Mouse (Mus musculus) heart, embryonic 14.5 days (tissue): ENCODE measurements at regions not wholly inside any gene's neighbourhood (a gene's known extent, or its start where the extent isn't known, plus 50 kb on each side); places are given as distances from the start of the nearest gene placed in this dataset.
A peak's percentile ranks its signal among the peaks of the same experiment; 100 is the strongest.

ENCODE experiments used
- ATAC-seq: fragments of 200-750 bp; cut with Nextera tagmentation; 2 replicates; pipeline ENCODE4 v1.8.0; 2017; ENCODE audit warnings: low read depth, moderate TSS enrichment; ENCODE audit not compliant: insufficient number of reproducible peaks, insufficient read depth, low FRiP score
- H3K27ac ChIP-seq, 2 experiments: fragments of 200-500 bp in 1 of 2; fragments of 300-500 bp in 1 of 2; sonication (generic) in 1 of 2; replicated peaks in 1 of 2; 2 replicates each; pipeline ENCODE4 v1.5.1; 2012 to 2014; ENCODE audit warnings: low read depth in 2 of 2, low read length in 2 of 2, control low read depth in 1 of 2, mild to moderate bottlenecking in 1 of 2, mixed read lengths in 1 of 2; ENCODE audit not compliant: control insufficient read depth in 1 of 2, insufficient read depth in 1 of 2
- H3K27me3 ChIP-seq: fragments of 300-500 bp; sonication (generic); 2 replicates; pipeline ENCODE4 v1.6.1; 2014; ENCODE audit warnings: mild to moderate bottlenecking, low read length, control low read depth; ENCODE audit not compliant: control insufficient read depth, insufficient read depth
- H3K36me3 ChIP-seq: fragments of 300-500 bp; sonication (generic); 2 replicates; pipeline ENCODE4 v1.6.1; 2014; ENCODE audit warnings: mild to moderate bottlenecking, control low read depth, low read length, mixed read lengths; ENCODE audit not compliant: control insufficient read depth, insufficient read depth
- H3K4me1 ChIP-seq, 2 experiments: fragments of 200-500 bp in 1 of 2; fragments of 300-500 bp in 1 of 2; sonication (generic) in 1 of 2; 2 replicates each; pipeline ENCODE4 v1.6.1; 2012 to 2014; ENCODE audit warnings: low read length in 2 of 2, control low read depth in 1 of 2, mixed read lengths in 1 of 2; ENCODE audit not compliant: control insufficient read depth in 2 of 2, insufficient read depth in 2 of 2
- H3K4me2 ChIP-seq: fragments of 300-500 bp; sonication (generic); 2 replicates; pipeline ENCODE4 v1.6.1; 2014; ENCODE audit warnings: mild to moderate bottlenecking, low read length
- H3K4me3 ChIP-seq, 2 experiments: fragments of 200-500 bp in 1 of 2; fragments of 300-500 bp in 1 of 2; sonication (generic) in 1 of 2; 2 replicates each; pipeline ENCODE4 v1.5.1; 2012 to 2014; ENCODE audit warnings: low read length in 2 of 2, mild to moderate bottlenecking in 2 of 2, control low read depth in 1 of 2, low read depth in 1 of 2, moderate library complexity in 1 of 2; ENCODE audit not compliant: control insufficient read depth in 1 of 2, insufficient read depth in 1 of 2
- H3K9ac ChIP-seq: fragments of 300-500 bp; sonication (generic); 2 replicates; pipeline ENCODE4 v1.6.1; 2014; ENCODE audit warnings: mild to moderate bottlenecking, low read length
- H3K9me3 ChIP-seq: fragments of 300-500 bp; sonication (generic); 2 replicates; pipeline ENCODE4 v1.6.1; 2016; ENCODE audit warnings: low read length, control low read depth; ENCODE audit not compliant: control insufficient read depth
- WGBS: fragments of 180-500 bp; shearing (Covaris S2); extraction: QIAGEN DNeasy Blood & Tissue Kit; methylation state at CpG from one replicate; pipeline ENCODE4 v1.1.7; 2014; 5-methylcytosine and 5-hydroxymethylcytosine counted together

GRCm38 (mm10) chr10:11809255-11809654 lies 466.1 kb downstream of the Epm2a start:
- 75% methylated on average over 3 of the region's 3 CpGs for WGBS

DNA sequence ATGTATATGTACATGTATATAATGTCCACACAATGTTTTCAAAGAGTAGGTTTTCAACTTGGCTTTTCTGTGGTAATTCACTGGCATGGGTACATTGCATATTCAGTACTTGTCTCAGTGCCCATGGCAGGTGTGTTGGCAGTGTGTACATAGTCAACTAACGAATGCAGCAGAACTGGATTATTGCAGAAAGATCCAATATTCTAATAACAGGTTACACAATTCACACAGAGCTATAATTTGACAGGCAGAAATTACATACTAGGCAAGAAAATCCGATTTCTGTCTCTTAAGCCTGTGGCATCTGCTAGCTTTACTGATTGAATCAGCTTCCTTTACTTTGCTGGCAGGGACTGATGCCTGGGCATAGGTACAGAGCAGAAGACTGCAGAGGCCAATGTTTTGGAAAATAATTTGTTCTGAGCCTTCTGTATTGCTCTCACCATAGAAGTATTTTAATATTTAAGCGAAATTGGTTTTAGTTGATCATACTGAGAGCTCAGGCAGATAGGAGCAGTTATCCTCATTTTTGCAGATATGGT lies 479.3 kb downstream of the Epm2a start:
- no peaks in the 10 kb centered on the region for H3K9me3 ChIP-seq
- H3K4me1 ChIP-seq: no peaks in the 10 kb centered on the region
- no peak overlapping the region for H3K4me3 ChIP-seq
- H3K27ac ChIP-seq: no peak overlapping the region
- H3K4me2 ChIP-seq: no peak overlapping the region
- H3K36me3 ChIP-seq: no peaks in the 10 kb centered on the region
- ATAC-seq: no peak
- 73% methylated on average over 3 of the region's 3 CpGs for WGBS
- H3K9ac ChIP-seq: no peak overlapping the region
- no peaks in the 10 kb centered on the region for H3K27me3 ChIP-seq

More at GRCm38 (mm10) chr10:11809255-11809654, 466.1 kb downstream of the Epm2a start:
- Histone ChIP-seq H3K36me3 (no peaks in the 10 kb centered on the region), H3K27me3 (no peaks in the 10 kb centered on the region), H3K9me3 (no peaks in the 10 kb centered on the region), H3K4me1 (no peaks in the 10 kb centered on the region), H3K27ac (no peak overlapping the region), H3K4me3 (no peak overlapping the region), H3K9ac (no peak overlapping the region), H3K4me2 (no peak overlapping the region)
- no peak for ATAC-seq

DNA sequence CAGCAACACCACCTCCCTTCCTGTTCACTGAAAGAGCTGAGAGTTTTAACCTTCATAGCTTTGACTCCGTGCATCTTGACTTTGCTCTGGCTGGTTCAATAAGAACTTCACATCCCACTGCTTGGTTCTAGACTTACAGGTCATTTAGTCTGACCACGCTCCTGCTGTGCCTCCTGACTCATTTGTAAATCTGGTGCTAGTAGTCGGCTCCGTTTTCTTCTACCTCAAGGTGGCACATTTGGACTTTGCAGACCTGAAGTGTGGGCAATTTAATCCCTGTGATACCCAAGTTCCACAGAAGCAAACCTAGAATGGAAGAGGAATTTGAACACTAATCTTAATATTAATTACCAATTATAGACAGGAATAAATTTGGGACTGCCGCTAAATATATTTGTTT lies 497.9 kb downstream of the Epm2a start:
- Histone ChIP-seq H3K36me3 (no peaks in the 10 kb centered on the region), H3K27ac (no peak overlapping the region), H3K27me3 (no peaks in the 10 kb centered on the region), H3K9ac (no peak overlapping the region), H3K4me3 (no peak overlapping the region), H3K9me3 (no peaks in the 10 kb centered on the region), H3K4me2 (no peak overlapping the region), H3K4me1 (peaks cover 3 to 6% of the 10 kb centered on the region in 2 experiments; a peak in 2 of 4 replicates)
- ATAC-seq: no peak
- WGBS: 71% methylated on average over 5 of the region's 5 CpGs

DNA sequence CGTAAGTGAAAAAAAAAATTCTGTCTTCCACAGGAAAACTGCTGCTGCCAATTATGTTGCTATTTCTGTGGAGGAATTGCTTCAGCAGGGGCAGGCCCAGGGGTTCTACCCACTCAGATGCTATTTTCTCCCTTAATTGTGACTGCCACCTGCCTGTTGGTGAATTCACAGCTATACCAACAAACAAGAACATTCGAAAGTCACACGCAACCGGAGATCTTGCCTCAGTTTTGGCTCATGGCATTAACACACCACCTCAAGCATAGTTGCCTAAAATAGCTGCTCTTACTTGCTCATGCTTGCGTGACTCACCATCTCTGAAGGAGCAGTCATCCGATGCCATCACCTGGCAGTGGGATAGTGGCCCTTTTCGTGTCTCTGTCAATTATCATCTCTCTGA lies 498.3 kb downstream of the Epm2a start:
- WGBS: 50% methylated on average over 7 of the region's 7 CpGs
- no peaks in the 10 kb centered on the region for H3K9me3 ChIP-seq

DNA sequence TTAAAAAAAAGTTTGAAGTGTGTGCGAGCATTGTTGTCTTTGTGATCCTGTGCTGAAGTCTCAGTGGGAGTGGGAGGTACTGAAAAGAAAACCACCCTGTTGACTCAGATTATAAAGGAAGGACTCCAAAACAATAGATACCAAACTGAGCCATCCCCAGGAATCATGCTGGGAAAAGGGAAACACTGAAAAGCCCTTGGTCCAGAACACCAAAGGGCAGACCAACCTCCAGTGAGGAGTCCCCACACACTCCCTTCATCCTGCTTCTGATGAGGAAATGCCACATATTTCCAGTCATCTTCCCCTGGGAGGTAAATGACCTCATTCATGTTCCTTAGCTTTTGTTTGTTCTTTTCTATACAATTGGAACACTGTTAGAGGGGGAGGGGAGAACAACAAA lies 502.9 kb downstream of the Epm2a start:
- ATAC-seq: no peak
- no peak overlapping the region for H3K9ac ChIP-seq
- H3K4me1 ChIP-seq: peaks cover 3 to 6% of the 10 kb centered on the region in 2 experiments; a peak in 2 of 4 replicates
- no peaks in the 10 kb centered on the region for H3K36me3 ChIP-seq
- H3K4me2 ChIP-seq: no peak overlapping the region
- H3K27me3 ChIP-seq: no peaks in the 10 kb centered on the region
- no peaks in the 10 kb centered on the region for H3K9me3 ChIP-seq
- no peak overlapping the region for H3K27ac ChIP-seq
- 68% methylated on average over 1 of the region's 1 CpGs for WGBS
- H3K4me3 ChIP-seq: no peak overlapping the region

More for the DNA sequence above, 498.3 kb downstream of the Epm2a start:
- H3K9ac ChIP-seq: no peak overlapping the region
- H3K27ac ChIP-seq: no peak overlapping the region
- H3K4me1 ChIP-seq: peaks cover 3 to 6% of the 10 kb centered on the region in 2 experiments; a peak in 2 of 4 replicates
- 0 out of 2 replicates have a peak overlapping the region, but pooled peaks have one; percentile 1 for H3K4me2 ChIP-seq
- H3K27me3 ChIP-seq: no peaks in the 10 kb centered on the region
- no peak for ATAC-seq
- no peak overlapping the region for H3K4me3 ChIP-seq
- no peaks in the 10 kb centered on the region for H3K36me3 ChIP-seq

- no peaks in the 10 kb centered on the region for H3K27me3 ChIP-seq
These were observed 532.2 kb downstream of the Epm2a start for GRCm38 (mm10) chr10:11875145-11876131.

DNA sequence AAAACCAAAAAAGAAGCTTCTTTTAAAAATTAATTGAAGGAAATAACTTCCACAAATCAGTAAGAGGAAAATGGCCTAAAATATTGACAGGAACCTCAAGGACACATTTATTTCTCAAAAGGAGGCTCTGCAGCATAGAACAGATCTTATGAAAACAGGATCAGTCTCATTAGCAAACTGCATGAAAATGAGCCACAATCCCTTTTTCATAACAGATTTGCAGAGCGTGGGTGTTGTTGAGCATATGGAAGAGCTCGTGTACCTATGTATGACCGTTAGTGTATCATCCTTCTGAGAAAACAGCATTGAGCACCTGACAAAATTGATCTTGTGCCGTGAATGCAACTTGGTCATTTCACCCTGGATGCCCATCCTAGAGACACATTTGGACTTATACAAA lies 543.0 kb downstream of the Epm2a start:
- 82% methylated on average over 4 of the region's 4 CpGs for WGBS
- no peak overlapping the region for H3K27ac ChIP-seq
- no peak overlapping the region for H3K9ac ChIP-seq
- H3K4me1 ChIP-seq: no peaks in the 10 kb centered on the region
- no peak overlapping the region for H3K4me2 ChIP-seq
- no peak overlapping the region for H3K4me3 ChIP-seq
- no peaks in the 10 kb centered on the region for H3K36me3 ChIP-seq
- no peaks in the 10 kb centered on the region for H3K27me3 ChIP-seq
- H3K9me3 ChIP-seq: no peaks in the 10 kb centered on the region
- no peak for ATAC-seq

More at GRCm38 (mm10) chr10:11875145-11876131, 532.2 kb downstream of the Epm2a start:
- Histone ChIP-seq H3K36me3 (no peaks in the 10 kb centered on the region), H3K4me1 (no peaks in the 10 kb centered on the region), H3K9me3 (no peaks in the 10 kb centered on the region), H3K9ac (no peak overlapping the region), H3K4me3 (no peak overlapping the region), H3K4me2 (no peak overlapping the region), H3K27ac (no peak overlapping the region)
- ATAC-seq: no peak
- 74% methylated on average over 5 of the region's 5 CpGs for WGBS
